Mouse (Mus musculus): ENCODE data around the gene Spint3. TPM values are rescaled to one million over a fixed set of nuclear protein-coding genes. Genes with fewer than 3 reads are reported as not detected.
A peak's percentile ranks its signal among the peaks of the same experiment; 100 is the strongest.

The Spint3 gene
- polyA plus RNA-seq, 1 experiment from 2014 or later = not detected

DNA sequence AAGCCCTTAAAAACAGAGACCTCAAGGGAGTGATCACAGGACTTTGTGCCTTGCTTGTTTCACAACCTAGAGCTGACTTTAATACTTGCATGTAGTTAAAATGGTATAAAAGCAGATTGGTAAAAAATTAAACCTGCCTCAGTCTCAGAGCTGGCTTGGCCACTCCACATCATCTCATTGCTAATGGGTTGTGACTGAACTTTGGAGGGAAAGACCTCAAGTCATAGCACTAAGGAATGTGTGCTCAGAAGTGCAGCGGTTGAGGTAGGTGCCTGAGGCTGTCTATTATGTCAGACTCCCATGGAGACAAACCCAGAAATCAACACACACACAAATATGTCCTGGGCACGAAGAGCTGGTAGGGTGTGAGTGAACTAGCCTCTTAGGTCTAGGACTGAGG, 29.5 kb downstream of the Spint3 start:
- Histone ChIP-seq H3K4me3 (replicated peaks; ENCODE audit: low read depth, low read length) (no peak overlapping the region), H3K9me3 (replicated peaks; ENCODE audit: low read length) (no peaks in the 10 kb centered on the region), H3K4me2 (ENCODE audit: low read length) (no peak overlapping the region), H3K27ac (peak overlapping the region; percentile 78), H3K36me3 (ENCODE audit: insufficient read depth, low read length) (no peaks in the 10 kb centered on the region), H3K9ac (ENCODE audit: low read depth, low read length) (no peak overlapping the region), H3K27me3 (ENCODE audit: insufficient read depth, low read length) (no peaks in the 10 kb centered on the region), H3K4me1 (replicated peaks; ENCODE audit: insufficient read depth, low read length) (peaks cover 9% of the 10 kb centered on the region; the same call in 1 of the 2 replicates)
- DNase-seq (ENCODE audit: low spot score) (no peak), ATAC-seq (replicated peaks; ENCODE audit: low FRiP score, low read depth) (peak; percentile 85; the same call in 1 of the 2 replicates)
- TF ChIP-seq CTCF (IDR thresholded peaks at IDR 0.05; ENCODE audit: low read depth) = no peak
- 58% methylated on average over 2 of the region's 2 CpGs for WGBS

GRCm38 (mm10) chr2:164542598-164542997, 30.7 kb downstream of the Spint3 start:
- Histone ChIP-seq H3K27me3 (ENCODE audit: insufficient read depth, low read length) (no peaks in the 10 kb centered on the region), H3K4me3 (replicated peaks; ENCODE audit: low read depth, low read length) (no peak overlapping the region), H3K9me3 (replicated peaks; ENCODE audit: low read length) (no peaks in the 10 kb centered on the region), H3K27ac (peak overlapping the region; percentile 78; the same call in 1 of the 2 replicates), H3K4me2 (ENCODE audit: low read length) (no peak overlapping the region), H3K4me1 (replicated peaks; ENCODE audit: insufficient read depth, low read length) (peaks cover 9% of the 10 kb centered on the region; the same call in 1 of the 2 replicates), H3K9ac (ENCODE audit: low read depth, low read length) (no peak overlapping the region), H3K36me3 (ENCODE audit: insufficient read depth, low read length) (no peaks in the 10 kb centered on the region)
- no peak for TF ChIP-seq CTCF (IDR thresholded peaks at IDR 0.05; ENCODE audit: low read depth)
- 79% methylated on average over 7 of the region's 7 CpGs for WGBS
- DNase-seq (ENCODE audit: low spot score) (no peak), ATAC-seq (replicated peaks; ENCODE audit: low FRiP score, low read depth) (no peak)

GRCm38 (mm10) chr2:164542132-164542531, 31.1 kb downstream of the Spint3 start:
- Histone ChIP-seq H3K4me1 (replicated peaks; ENCODE audit: insufficient read depth, low read length) (peaks cover 9% of the 10 kb centered on the region; the same call in 1 of the 2 replicates), H3K9ac (ENCODE audit: low read depth, low read length) (no peak overlapping the region), H3K27ac (no peak overlapping the region), H3K36me3 (ENCODE audit: insufficient read depth, low read length) (no peaks in the 10 kb centered on the region), H3K27me3 (ENCODE audit: insufficient read depth, low read length) (no peaks in the 10 kb centered on the region), H3K4me2 (ENCODE audit: low read length) (no peak overlapping the region), H3K4me3 (replicated peaks; ENCODE audit: low read depth, low read length) (no peak overlapping the region), H3K9me3 (replicated peaks; ENCODE audit: low read length) (no peaks in the 10 kb centered on the region)
- WGBS = 80% methylated on average over 5 of the region's 5 CpGs
- DNase-seq (ENCODE audit: low spot score) = no peak
- no peak for TF ChIP-seq CTCF (IDR thresholded peaks at IDR 0.05; ENCODE audit: low read depth)
- no peak for ATAC-seq (replicated peaks; ENCODE audit: low FRiP score, low read depth)

DNA sequence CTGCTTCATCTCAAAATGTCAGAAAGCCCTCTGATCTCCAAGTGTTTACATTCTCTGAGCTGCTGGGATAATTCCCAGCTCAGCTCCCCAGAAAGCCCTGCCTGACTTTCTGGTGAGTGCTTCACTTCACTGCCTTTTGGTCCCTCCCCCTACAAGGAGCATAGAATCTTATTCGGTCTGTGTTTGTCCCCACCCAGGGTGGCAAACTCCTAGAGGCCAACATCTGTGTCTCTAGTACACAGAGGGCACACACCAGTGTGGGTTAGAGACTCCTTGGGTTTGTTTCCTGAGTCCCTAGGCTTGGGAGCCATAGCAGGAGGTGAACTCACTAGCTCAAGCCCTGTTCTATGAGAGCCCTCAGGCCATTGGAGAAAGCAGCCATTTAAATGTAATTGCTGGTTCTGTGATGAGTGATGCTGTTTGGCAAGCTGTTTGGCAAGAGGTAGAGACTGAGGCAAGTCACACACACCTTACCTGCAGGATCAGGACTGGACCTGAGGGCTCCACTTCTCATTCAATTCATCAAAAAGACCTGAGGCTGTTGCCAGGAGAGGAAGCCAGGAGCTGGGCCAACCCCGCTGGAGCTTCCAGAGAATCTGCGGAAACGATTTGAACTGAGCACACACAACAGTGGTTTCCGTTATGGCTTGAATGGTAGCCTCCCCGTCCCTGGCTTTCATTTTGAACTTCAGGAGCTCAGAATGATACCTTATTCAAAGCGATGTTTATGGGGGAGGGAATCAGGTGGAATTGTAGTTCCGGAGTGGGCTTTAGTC, 32.4 kb downstream of the Spint3 start:
- WGBS = 40% methylated on average over 8 of the region's 8 CpGs
- TF ChIP-seq CTCF (IDR thresholded peaks at IDR 0.05; ENCODE audit: low read depth) = no peak
- no peak for ATAC-seq (replicated peaks; ENCODE audit: low FRiP score, low read depth)

GRCm38 (mm10) chr2:164537003-164537402, 36.3 kb downstream of the Spint3 start:
- no peak overlapping the region for H3K27ac ChIP-seq
- H3K36me3 ChIP-seq (ENCODE audit: insufficient read depth, low read length) = no peaks in the 10 kb centered on the region
- no peaks in the 10 kb centered on the region for H3K27me3 ChIP-seq (ENCODE audit: insufficient read depth, low read length)
- no peak overlapping the region for H3K4me2 ChIP-seq (ENCODE audit: low read length)
- H3K9ac ChIP-seq (ENCODE audit: low read depth, low read length) = no peak overlapping the region
- ATAC-seq (replicated peaks; ENCODE audit: low FRiP score, low read depth) (no peak), DNase-seq (ENCODE audit: low spot score) (no peak)
- 69% methylated on average over 4 of the region's 4 CpGs for WGBS
- H3K4me3 ChIP-seq (replicated peaks; ENCODE audit: low read depth, low read length) = no peak overlapping the region
- TF ChIP-seq CTCF (IDR thresholded peaks at IDR 0.05; ENCODE audit: low read depth) = no peak
- H3K9me3 ChIP-seq (replicated peaks; ENCODE audit: low read length) = no peaks in the 10 kb centered on the region
- H3K4me1 ChIP-seq (replicated peaks; ENCODE audit: insufficient read depth, low read length) = peaks cover 5% of the 10 kb centered on the region; the same call in 1 of the 2 replicates

More for the DNA sequence above, 32.4 kb downstream of the Spint3 start:
- Histone ChIP-seq H3K4me1 (replicated peaks; ENCODE audit: insufficient read depth, low read length) (peaks cover 9% of the 10 kb centered on the region; the same call in 1 of the 2 replicates), H3K27ac (peak overlapping the region; percentile 62; the same call in 1 of the 2 replicates), H3K4me2 (ENCODE audit: low read length) (no peak overlapping the region), H3K9ac (ENCODE audit: low read depth, low read length) (no peak overlapping the region), H3K27me3 (ENCODE audit: insufficient read depth, low read length) (no peaks in the 10 kb centered on the region), H3K9me3 (replicated peaks; ENCODE audit: low read length) (no peaks in the 10 kb centered on the region), H3K4me3 (replicated peaks; ENCODE audit: low read depth, low read length) (no peak overlapping the region), H3K36me3 (ENCODE audit: insufficient read depth, low read length) (no peaks in the 10 kb centered on the region)
- DNase-seq (ENCODE audit: low spot score) = no peak

DNA sequence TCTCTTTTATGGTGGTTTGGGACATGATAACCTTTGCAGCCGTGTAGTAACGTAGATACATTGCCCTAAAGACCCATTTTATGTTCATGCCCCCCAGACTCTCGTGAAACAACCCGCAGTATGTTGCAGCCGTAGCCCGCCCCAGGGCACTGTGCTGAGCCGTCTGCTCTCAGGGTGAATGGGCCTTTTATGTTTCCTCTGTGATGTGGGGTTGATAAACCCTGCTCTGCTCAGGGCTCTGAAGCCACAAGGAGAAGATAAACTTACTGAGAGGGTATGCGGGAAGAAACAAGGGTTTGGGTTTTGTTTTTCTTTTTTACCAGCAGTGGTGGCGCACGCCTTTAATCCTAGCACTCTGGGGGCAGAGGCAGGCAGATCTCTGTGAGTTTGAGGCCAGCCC, 38.9 kb downstream of the Spint3 start:
- WGBS = 71% methylated on average over 10 of the region's 10 CpGs
- H3K4me1 ChIP-seq (replicated peaks; ENCODE audit: insufficient read depth, low read length) = no peaks in the 10 kb centered on the region
- H3K27ac ChIP-seq = no peak overlapping the region
- ATAC-seq (replicated peaks; ENCODE audit: low FRiP score, low read depth) (no peak), DNase-seq (ENCODE audit: low spot score) (no peak)
- no peak overlapping the region for H3K9ac ChIP-seq (ENCODE audit: low read depth, low read length)
- no peak overlapping the region for H3K4me2 ChIP-seq (ENCODE audit: low read length)
- no peaks in the 10 kb centered on the region for H3K36me3 ChIP-seq (ENCODE audit: insufficient read depth, low read length)
- no peak for TF ChIP-seq CTCF (IDR thresholded peaks at IDR 0.05; ENCODE audit: low read depth)
- no peaks in the 10 kb centered on the region for H3K9me3 ChIP-seq (replicated peaks; ENCODE audit: low read length)
- H3K27me3 ChIP-seq (ENCODE audit: insufficient read depth, low read length) = no peaks in the 10 kb centered on the region
- H3K4me3 ChIP-seq (replicated peaks; ENCODE audit: low read depth, low read length) = no peak overlapping the region
